Mouse (Mus musculus): ENCODE results near the gene Mcm10. TPM values are rescaled to one million over a fixed set of nuclear protein-coding genes. Genes with fewer than 3 reads are reported as not detected.
A peak's percentile ranks its signal among the peaks of the same experiment; 100 is the strongest.
"Not testable (repeated sequence)": the region's sequence is repeated elsewhere in the genome, so short reads cannot be mapped to it uniquely, and the experiment has no call there.

Mcm10 gene
- polyA plus RNA-seq, 1 experiment from 2014 or later = 4.9 TPM

GRCm38 (mm10) chr2:4978091-4978490, 34.5 kb downstream of the Mcm10 start:
- WGBS = 25% methylated on average over 8 of the region's 8 CpGs
- H3K9ac ChIP-seq (ENCODE audit: low read depth, low read length) = no peak overlapping the region
- H3K36me3 ChIP-seq (ENCODE audit: control insufficient read depth, insufficient read depth, low read length) = no peaks in the 10 kb centered on the region
- no peaks in the 10 kb centered on the region for H3K27me3 ChIP-seq (replicated peaks; ENCODE audit: control insufficient read depth, insufficient read depth, low read length)
- H3K4me1 ChIP-seq (ENCODE audit: control insufficient read depth, insufficient read depth, low read depth, low read length) = no peaks in the 10 kb centered on the region; the same call in 1 of the 2 replicates
- no peaks in the 10 kb centered on the region for H3K9me3 ChIP-seq (ENCODE audit: control insufficient read depth, low read length)
- peak; percentile 63; the same call in 1 of the 2 replicates for ATAC-seq
- H3K4me2 ChIP-seq (ENCODE audit: low read length) = no peak overlapping the region
- peak overlapping the region; percentile 64 for H3K27ac ChIP-seq (ENCODE audit: low read depth, low read length)
- H3K4me3 ChIP-seq (ENCODE audit: low read length) = no peak overlapping the region

- no peaks in the 10 kb centered on the region for H3K36me3 ChIP-seq (ENCODE audit: control insufficient read depth, insufficient read depth, low read length)
- ATAC-seq = peak; percentile 68; the same call in 1 of the 2 replicates
Observed at GRCm38 (mm10) chr2:4975807-4976206, 36.8 kb downstream of the Mcm10 start, which contains the start of gene Ucma. Gene Ucma (plus strand): TSS chr2:4976122.

GRCm38 (mm10) chr2:4969083-4969482, 43.5 kb downstream of the Mcm10 start:
- H3K9ac ChIP-seq (ENCODE audit: low read depth, low read length) = no peak overlapping the region
- H3K27ac ChIP-seq (ENCODE audit: low read depth, low read length) = no peak overlapping the region
- H3K36me3 ChIP-seq (ENCODE audit: control insufficient read depth, insufficient read depth, low read length) = no peaks in the 10 kb centered on the region
- H3K4me2 ChIP-seq (ENCODE audit: low read length) = no peak overlapping the region
- H3K4me1 ChIP-seq (ENCODE audit: control insufficient read depth, insufficient read depth, low read depth, low read length) = no peaks in the 10 kb centered on the region
- no peak for ATAC-seq
- no peaks in the 10 kb centered on the region for H3K9me3 ChIP-seq (ENCODE audit: control insufficient read depth, low read length)
- H3K4me3 ChIP-seq (ENCODE audit: low read length) = no peak overlapping the region
- no peaks in the 10 kb centered on the region for H3K27me3 ChIP-seq (replicated peaks; ENCODE audit: control insufficient read depth, insufficient read depth, low read length)
- WGBS = 94% methylated on average over 1 of the region's 2 CpGs

More at GRCm38 (mm10) chr2:4975807-4976206, 36.8 kb downstream of the Mcm10 start, which contains the start of gene Ucma:
- peak within 1 kb of the TSS; percentile 36; the same call in 1 of the 2 replicates for H3K27ac ChIP-seq (ENCODE audit: low read depth, low read length)
- no peak within 1 kb of the TSS for H3K4me3 ChIP-seq (ENCODE audit: low read length)
- no peak within 1 kb of the TSS for H3K9ac ChIP-seq (ENCODE audit: low read depth, low read length)
- no peaks in the 10 kb centered on the region for H3K9me3 ChIP-seq (ENCODE audit: control insufficient read depth, low read length)
- H3K4me2 ChIP-seq (ENCODE audit: low read length) = no peak within 1 kb of the TSS
- H3K27me3 ChIP-seq (replicated peaks; ENCODE audit: control insufficient read depth, insufficient read depth, low read length) = no peaks in the 10 kb centered on the region
- H3K4me1 ChIP-seq (ENCODE audit: control insufficient read depth, insufficient read depth, low read depth, low read length) = no peaks in the 10 kb centered on the region; the same call in 1 of the 2 replicates
- 56% methylated on average over 5 of the region's 5 CpGs for WGBS

- no peak overlapping the region for H3K4me2 ChIP-seq (ENCODE audit: low read length)
- no peaks in the 10 kb centered on the region for H3K36me3 ChIP-seq (ENCODE audit: control insufficient read depth, insufficient read depth, low read length)
- ATAC-seq = no peak
- no peak overlapping the region for H3K9ac ChIP-seq (ENCODE audit: low read depth, low read length)
- no peaks in the 10 kb centered on the region for H3K9me3 ChIP-seq (ENCODE audit: control insufficient read depth, low read length)
- no peak overlapping the region for H3K27ac ChIP-seq (ENCODE audit: low read depth, low read length)
- no peaks in the 10 kb centered on the region for H3K27me3 ChIP-seq (replicated peaks; ENCODE audit: control insufficient read depth, insufficient read depth, low read length)
- no peak overlapping the region for H3K4me3 ChIP-seq (ENCODE audit: low read length)
- 93% methylated on average over 2 of the region's 2 CpGs for WGBS
- no peaks in the 10 kb centered on the region for H3K4me1 ChIP-seq (ENCODE audit: control insufficient read depth, insufficient read depth, low read depth, low read length)
Observed at GRCm38 (mm10) chr2:4967806-4968205, 44.8 kb downstream of the Mcm10 start.

- H3K9me3 ChIP-seq (ENCODE audit: control insufficient read depth, low read length) = no peaks in the 10 kb centered on the region
- H3K4me3 ChIP-seq (ENCODE audit: low read length) = no peak overlapping the region
- no peak overlapping the region for H3K4me2 ChIP-seq (ENCODE audit: low read length)
- H3K27me3 ChIP-seq (replicated peaks; ENCODE audit: control insufficient read depth, insufficient read depth, low read length) = no peaks in the 10 kb centered on the region
- ATAC-seq = no peak
- no peak overlapping the region for H3K27ac ChIP-seq (ENCODE audit: low read depth, low read length)
- H3K36me3 ChIP-seq (ENCODE audit: control insufficient read depth, insufficient read depth, low read length) = no peaks in the 10 kb centered on the region
- H3K4me1 ChIP-seq (ENCODE audit: control insufficient read depth, insufficient read depth, low read depth, low read length) = no peaks in the 10 kb centered on the region
- 92% methylated on average over 12 of the region's 12 CpGs for WGBS
- no peak overlapping the region for H3K9ac ChIP-seq (ENCODE audit: low read depth, low read length)
Observed at GRCm38 (mm10) chr2:4958039-4958438, 54.6 kb downstream of the Mcm10 start.

- Histone ChIP-seq H3K36me3 (ENCODE audit: control insufficient read depth, insufficient read depth, low read length) (no peaks in the 10 kb centered on the region), H3K9me3 (ENCODE audit: control insufficient read depth, low read length) (no peaks in the 10 kb centered on the region), H3K4me2 (ENCODE audit: low read length) (no peak overlapping the region), H3K4me3 (ENCODE audit: low read length) (no peak overlapping the region), H3K4me1 (ENCODE audit: control insufficient read depth, insufficient read depth, low read depth, low read length) (no peaks in the 10 kb centered on the region), H3K27me3 (replicated peaks; ENCODE audit: control insufficient read depth, insufficient read depth, low read length) (no peaks in the 10 kb centered on the region), H3K9ac (ENCODE audit: low read depth, low read length) (no peak overlapping the region), H3K27ac (ENCODE audit: low read depth, low read length) (no peak overlapping the region)
- ATAC-seq = no peak
- 82% methylated on average over 6 of the region's 6 CpGs for WGBS
Observed at GRCm38 (mm10) chr2:4954216-4954760, 58.3 kb downstream of the Mcm10 start.

GRCm38 (mm10) chr2:4950986-4951385, 61.6 kb downstream of the Mcm10 start:
- no peak overlapping the region for H3K4me2 ChIP-seq (ENCODE audit: low read length)
- no peaks in the 10 kb centered on the region for H3K36me3 ChIP-seq (ENCODE audit: control insufficient read depth, insufficient read depth, low read length)
- H3K27ac ChIP-seq (ENCODE audit: low read depth, low read length) = no peak overlapping the region
- 98% methylated on average over 2 of the region's 2 CpGs for WGBS
- no peak for ATAC-seq
- H3K9me3 ChIP-seq (ENCODE audit: control insufficient read depth, low read length) = no peaks in the 10 kb centered on the region
- no peak overlapping the region for H3K9ac ChIP-seq (ENCODE audit: low read depth, low read length)
- no peak overlapping the region for H3K4me3 ChIP-seq (ENCODE audit: low read length)
- H3K27me3 ChIP-seq (replicated peaks; ENCODE audit: control insufficient read depth, insufficient read depth, low read length) = no peaks in the 10 kb centered on the region
- H3K4me1 ChIP-seq (ENCODE audit: control insufficient read depth, insufficient read depth, low read depth, low read length) = no peaks in the 10 kb centered on the region

GRCm38 (mm10) chr2:4949691-4950090, 62.9 kb downstream of the Mcm10 start:
- not testable (repeated sequence) for H3K27me3 ChIP-seq (replicated peaks; ENCODE audit: control insufficient read depth, insufficient read depth, low read length); H3K4me1 ChIP-seq (ENCODE audit: control insufficient read depth, insufficient read depth, low read depth, low read length)

GRCm38 (mm10) chr2:4940861-4941260, 71.7 kb downstream of the Mcm10 start:
- H3K4me1 ChIP-seq (ENCODE audit: control insufficient read depth, insufficient read depth, low read depth, low read length) = no peaks in the 10 kb centered on the region
- no peak for ATAC-seq
- 90% methylated on average over 11 of the region's 11 CpGs for WGBS
- H3K27me3 ChIP-seq (replicated peaks; ENCODE audit: control insufficient read depth, insufficient read depth, low read length) = no peaks in the 10 kb centered on the region
- H3K4me2 ChIP-seq (ENCODE audit: low read length) = no peak overlapping the region
- no peak overlapping the region for H3K27ac ChIP-seq (ENCODE audit: low read depth, low read length)
- peaks cover 18% of the 10 kb centered on the region for H3K36me3 ChIP-seq (ENCODE audit: control insufficient read depth, insufficient read depth, low read length)
- no peak overlapping the region for H3K4me3 ChIP-seq (ENCODE audit: low read length)
- H3K9me3 ChIP-seq (ENCODE audit: control insufficient read depth, low read length) = 0 out of 2 replicates have a peak, but pooled peaks cover 5% of the 10 kb centered on the region
- H3K9ac ChIP-seq (ENCODE audit: low read depth, low read length) = no peak overlapping the region

More at GRCm38 (mm10) chr2:4949691-4950090, 62.9 kb downstream of the Mcm10 start:
- 97% methylated on average over 5 of the region's 8 CpGs for WGBS
- H3K9ac ChIP-seq (ENCODE audit: low read depth, low read length); H3K4me3 ChIP-seq (ENCODE audit: low read length); H3K36me3 ChIP-seq (ENCODE audit: control insufficient read depth, insufficient read depth, low read length); H3K4me2 ChIP-seq (ENCODE audit: low read length); ATAC-seq; H3K27ac ChIP-seq (ENCODE audit: low read depth, low read length); H3K9me3 ChIP-seq (ENCODE audit: control insufficient read depth, low read length): not testable (repeated sequence)

Measured in hindbrain, embryonic 16.5 days (tissue).